Mouse (Mus musculus) retina, embryonic 14.5 days (tissue): ENCODE measurements at regions not wholly inside any gene's neighbourhood (a gene's known extent, or its start where the extent isn't known, plus 50 kb on each side); places are given as distances from the start of the nearest gene placed in this dataset.

ENCODE experiments used
- DNase-seq: peaks from one replicate; pipeline ENCODE4 v3.0.0-alpha.2; 2015; ENCODE audit warnings: low spot score

- DNase-seq, result no peak
Measured at GRCm38 (mm10) chr10:68378212-68378611, 99.7 kb upstream of the Arid5b start.

DNA sequence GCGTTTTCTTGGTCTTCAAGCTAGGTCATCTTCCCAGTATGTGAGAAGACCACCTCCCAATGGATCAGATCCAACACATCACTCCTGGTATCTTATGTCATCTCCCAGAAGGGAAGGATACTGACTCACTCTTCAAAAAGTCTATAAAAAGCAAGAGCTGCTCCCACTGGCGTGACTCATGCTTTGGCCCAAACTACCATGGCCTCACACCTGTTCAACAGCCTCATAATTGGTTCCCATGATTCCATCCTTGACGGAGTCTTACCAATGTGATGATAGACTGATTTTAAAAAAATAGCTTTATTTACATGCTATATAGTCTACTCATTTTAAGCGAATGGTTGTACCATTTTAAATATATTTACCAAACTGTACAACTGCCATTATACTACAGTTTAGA is 98.9 kb upstream of the Arid5b start:
- no peak for DNase-seq

DNA sequence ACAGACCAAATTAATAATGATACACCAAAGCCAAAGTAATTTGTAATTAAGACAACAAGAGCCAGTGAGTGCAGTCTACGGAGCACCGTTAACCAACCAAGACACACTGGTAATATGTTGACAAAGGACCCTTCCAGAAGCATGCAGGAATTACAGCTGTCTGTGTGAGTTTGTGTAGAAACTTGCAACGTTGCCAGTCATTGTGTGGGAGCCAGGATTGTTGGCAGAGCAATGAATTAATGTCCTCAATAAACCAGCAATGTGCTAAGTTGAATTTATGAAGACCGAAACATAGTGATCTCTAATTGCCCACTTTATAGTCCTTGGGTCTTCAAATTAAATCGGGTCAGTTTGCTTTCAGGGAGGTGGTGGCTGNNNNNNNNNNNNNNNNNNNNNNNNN is 95.3 kb upstream of the Arid5b start:
- DNase-seq, result no peak

DNA sequence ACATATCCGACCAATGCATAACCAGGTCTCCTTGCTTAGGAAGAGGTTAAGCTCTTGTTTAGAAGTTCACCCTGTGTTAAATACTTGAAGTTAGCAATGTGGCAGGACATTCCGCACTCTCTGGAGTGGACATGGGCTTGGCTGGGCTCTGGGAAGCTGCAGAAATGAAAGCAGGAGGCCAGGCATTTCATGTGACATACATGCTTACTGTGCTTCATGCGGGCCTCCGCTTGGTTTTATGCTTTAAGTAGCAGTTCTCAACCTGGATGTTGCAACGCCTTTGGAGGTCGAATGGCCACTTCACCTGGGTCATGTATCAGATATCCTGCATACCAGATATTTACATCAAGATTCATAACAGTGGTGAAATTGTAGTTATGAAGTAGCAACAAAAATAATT is 93.2 kb upstream of the Arid5b start:
- DNase-seq, result no peak

GRCm38 (mm10) chr10:68370986-68371385 is 92.4 kb upstream of the Arid5b start:
- DNase-seq, result no peak

- no peak for DNase-seq
Measured at GRCm38 (mm10) chr10:68366796-68367195, 88.3 kb upstream of the Arid5b start.

- DNase-seq, result no peak
Measured at GRCm38 (mm10) chr10:68360765-68361483, 82.4 kb upstream of the Arid5b start.

DNA sequence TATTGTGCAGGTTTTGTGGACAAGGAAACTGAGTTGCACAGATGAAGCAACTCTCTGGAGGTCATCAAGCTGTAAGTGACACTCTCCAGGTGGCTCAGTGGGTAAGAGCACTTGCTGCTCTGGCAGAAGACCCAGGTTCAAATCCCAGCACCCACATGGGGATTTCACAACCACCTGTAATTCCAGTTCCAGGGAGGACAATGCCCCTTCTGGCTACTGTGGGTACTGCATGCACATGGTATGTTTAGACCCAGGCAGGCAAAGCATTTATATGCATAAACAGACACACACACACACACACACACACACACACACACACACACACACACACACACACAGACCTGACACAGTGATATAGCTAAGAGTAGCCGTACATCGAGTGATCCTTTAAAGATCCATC is 80.6 kb upstream of the Arid5b start:
- no peak for DNase-seq

DNA sequence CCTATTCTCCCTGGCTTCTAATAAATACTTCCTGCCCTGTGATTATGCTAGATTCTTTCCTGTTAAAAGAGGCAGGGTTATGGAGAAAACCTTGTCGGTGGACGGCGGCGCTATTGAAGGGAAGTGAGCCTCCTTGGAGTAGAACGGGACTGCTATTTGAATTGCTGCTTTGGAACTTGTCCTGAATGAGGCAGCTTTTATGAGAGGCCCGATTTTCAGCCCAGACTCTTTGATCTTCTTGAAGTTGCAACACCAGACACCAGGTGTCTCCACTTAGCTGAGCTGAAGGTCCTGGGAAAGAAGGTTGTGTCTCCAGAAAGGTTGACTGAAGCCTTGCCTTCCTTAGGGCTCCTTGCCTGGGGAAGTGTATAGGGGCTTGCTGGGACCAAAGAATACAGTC is 78.4 kb upstream of the Arid5b start:
- no peak for DNase-seq

DNA sequence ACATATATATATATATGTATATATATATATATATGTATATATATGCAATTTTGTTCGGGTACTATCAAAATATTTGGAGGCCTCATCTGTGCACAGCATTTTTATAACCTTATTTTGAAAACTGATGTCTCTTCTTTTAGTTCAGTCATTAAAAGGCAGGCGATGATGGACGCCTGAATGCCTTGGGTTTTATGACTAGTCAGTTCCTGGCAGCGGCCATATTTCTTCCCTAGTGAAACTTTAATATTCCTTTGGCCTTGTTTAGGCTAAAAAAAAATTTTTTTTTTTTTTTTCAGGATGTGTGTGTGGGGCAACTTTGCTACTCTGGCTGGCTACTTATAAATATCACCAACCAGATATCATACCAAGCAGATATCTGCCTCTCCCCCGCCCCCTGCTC is 78.0 kb upstream of the Arid5b start:
- no peak for DNase-seq

DNA sequence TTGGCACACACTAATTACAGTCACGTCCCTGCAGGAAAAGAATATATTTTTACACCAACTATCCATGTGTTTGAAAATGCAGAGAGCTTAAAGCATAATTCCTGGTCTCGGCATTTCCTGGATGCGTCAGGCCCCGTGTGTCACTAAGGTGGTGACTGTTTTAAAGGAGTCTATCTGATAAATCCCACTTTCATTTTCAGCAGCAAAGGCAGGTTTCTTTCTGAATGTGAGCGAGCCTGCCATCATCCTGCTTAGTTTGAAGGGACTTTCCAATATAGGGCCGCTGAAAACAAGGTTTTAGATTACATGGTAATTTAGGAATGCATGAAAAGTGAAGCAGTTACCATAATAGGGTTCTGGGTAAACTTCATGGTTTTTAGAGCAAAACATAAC is 77.5 kb upstream of the Arid5b start:
- DNase-seq, result no peak

GRCm38 (mm10) chr10:68355471-68356092 is 77.0 kb upstream of the Arid5b start:
- DNase-seq, result no peak

DNA sequence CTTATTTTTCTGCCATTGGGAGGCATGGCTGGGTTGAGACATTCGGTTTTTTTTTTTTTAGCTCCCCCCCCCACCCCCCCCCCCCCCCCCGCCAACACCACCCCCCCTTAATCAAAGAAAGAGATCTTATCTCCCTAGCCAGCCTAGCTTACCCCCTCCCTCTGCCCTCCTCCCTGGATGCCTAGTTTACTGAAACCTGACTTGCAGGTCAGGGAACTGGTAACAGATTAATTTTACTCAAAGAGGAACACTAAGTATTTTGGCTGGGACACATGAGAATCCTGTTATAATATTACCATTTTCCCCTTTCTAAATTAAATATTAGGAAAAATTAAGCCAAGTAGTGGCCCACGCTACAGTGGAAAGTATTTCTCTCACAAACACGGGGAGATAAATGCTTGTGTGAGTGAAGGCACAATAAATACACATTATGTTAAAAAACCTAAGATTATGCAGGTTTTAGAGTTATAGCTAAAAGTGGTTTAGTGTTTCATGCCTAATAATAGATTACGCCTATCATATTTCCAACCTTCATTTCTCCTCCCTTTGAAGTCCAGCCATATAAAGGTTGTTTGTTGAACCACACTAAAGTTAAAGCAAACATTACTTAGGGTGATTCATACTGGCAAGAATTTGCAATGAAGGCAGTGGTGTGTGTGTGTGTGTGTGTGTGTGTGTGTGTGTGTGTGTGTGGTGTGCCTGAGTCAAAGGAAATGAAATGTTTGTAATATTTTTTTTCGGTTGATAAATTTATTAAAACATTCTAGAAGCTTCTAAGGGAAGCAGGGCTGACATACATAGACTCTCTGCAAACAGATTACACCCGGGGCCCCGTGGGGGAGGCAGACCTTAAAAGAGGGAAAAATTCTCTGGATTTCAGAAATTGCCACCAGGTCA is 76.0 kb upstream of the Arid5b start:
- DNase-seq, result peak; percentile 17

- no peak for DNase-seq
Measured at GRCm38 (mm10) chr10:68353692-68354232, 75.2 kb upstream of the Arid5b start.

DNA sequence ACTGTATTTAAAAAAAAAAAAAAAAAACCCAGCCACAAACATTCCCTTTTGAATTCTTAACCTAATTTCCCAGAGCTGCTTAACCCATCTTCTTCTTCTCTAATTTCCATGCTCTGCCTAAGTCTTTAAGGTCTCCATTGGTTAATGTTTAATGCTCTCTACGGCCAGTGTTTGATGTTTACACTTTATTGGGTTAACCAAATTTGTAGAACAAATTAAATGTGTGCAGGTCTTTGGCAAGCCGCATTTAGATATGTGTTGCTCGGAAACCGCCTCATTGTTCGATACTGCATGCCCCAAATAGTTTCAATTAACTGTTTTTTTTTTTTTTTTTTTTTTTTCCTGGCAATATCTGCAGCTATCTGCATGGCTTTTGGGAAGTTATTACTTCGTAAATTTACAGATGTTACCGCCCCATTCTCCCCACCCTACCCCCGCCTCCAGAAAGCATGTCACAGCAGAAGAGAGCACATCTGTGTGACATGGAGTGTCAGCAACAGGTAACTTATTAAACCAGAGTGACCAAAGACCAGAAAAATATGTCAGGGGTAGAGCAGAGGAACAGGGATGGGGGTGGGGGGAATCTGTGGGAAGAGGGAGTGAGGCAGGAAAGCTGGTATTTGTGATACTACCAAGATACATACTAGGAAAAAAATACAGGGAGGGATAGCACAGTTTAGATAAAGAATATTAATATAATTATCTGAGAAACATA is 73.5 kb upstream of the Arid5b start:
- DNase-seq, result no peak

DNA sequence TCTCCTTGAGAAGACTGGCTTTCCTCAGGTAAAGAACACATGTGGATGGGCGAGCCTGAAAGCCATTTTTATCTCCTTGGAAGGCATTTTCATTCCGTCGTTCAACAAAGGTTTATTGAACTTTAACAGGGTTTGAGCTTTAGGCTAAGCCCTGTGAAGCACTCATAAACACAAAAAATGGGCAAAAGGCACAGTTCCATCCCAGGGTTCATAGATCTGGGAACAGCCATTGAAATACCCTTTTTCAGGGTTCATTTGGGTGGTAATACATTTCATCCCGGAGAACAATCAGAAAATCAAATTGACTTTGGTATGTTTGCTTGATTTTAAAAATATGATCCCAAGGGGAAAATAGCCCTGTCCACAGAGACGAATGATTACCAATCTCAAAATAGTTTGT is 72.9 kb upstream of the Arid5b start:
- no peak for DNase-seq

DNA sequence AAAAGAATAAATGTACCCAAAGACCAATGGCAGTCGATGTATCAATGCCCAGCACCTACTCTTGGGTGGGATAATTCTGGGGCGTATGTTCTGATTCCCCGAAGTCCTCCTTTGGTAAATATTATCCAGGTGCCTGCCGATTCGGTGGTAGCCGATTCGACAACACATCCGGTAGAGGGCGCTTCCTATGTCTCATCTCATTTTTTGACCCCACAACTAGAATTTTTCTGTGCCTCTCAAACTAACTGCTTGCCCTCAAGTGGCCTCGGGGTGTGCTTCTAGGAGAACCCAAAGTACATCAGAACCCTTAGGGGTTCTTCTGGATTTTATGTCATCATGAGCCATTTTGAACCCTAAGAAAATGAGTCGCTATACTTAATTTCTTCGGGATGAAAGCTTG is 72.3 kb upstream of the Arid5b start:
- no peak for DNase-seq

DNA sequence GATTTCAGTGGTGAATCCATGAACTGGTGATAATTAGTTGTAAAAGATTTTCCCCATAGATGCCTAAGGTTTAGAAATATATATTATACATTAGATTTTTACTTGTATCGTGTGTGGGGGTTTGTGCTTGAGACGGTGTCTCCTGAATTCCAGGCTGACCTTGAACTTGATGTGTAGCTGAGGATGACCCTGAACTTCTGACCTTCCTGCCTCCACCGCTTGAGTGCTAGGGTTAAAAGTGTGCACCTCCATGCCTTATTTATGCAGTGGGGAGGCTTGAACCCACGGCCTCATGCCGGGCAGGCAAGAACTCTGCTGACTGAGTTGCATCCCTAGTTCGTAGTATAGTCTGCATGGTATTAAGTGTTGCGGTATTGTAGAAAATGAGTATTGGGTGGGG is 69.3 kb upstream of the Arid5b start:
- DNase-seq, result no peak

- no peak for DNase-seq
Measured at GRCm38 (mm10) chr10:68344991-68345720, 66.6 kb upstream of the Arid5b start.

GRCm38 (mm10) chr10:68344211-68344610 is 65.7 kb upstream of the Arid5b start:
- DNase-seq, result no peak

- DNase-seq, result no peak
Measured at GRCm38 (mm10) chr10:68334054-68334453, 55.5 kb upstream of the Arid5b start.
